Mouse (Mus musculus) liver, adult 2 months (tissue): ENCODE data around the gene Ccdc160.

Experiments used
- CTCF ChIP-seq: fragments of 200-500 bp; IDR thresholded peaks from 2 replicates; pipeline ENCODE4 v1.5.1; 2011; ENCODE audit warnings: low read depth, low read length, control low read depth
- POLR2A ChIP-seq: fragments of 200-500 bp; IDR thresholded peaks from 2 replicates; pipeline ENCODE4 v1.6.1; 2011; ENCODE audit warnings: low read length, control low read depth; ENCODE audit not compliant: insufficient read depth; ENCODE audit errors: extremely low read depth

DNA sequence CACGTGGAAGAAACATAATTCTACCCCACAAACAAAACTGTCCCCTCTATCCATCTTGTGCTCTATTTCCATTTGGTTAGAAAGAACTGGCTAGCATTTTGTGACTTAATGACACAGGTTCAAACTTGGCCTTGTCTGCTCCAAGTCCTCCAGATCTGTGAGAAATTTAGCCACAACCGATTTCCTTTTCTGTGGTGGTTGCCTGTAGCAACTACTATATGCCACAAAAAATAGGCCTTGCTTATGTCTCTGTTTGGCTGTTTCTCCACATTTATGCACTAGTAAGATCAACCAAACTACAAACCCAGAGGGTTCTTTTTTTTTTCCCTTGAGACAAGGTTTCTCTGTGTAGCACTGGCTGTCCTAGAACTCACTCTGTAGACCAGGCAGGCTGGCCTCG lies 33.8 kb upstream of the Ccdc160 start:
- no peak for TF ChIP-seq POLR2A
- TF ChIP-seq CTCF: no peak
